Comparison of ENCODE assay signal across 14 mouse cellular contexts in the genomic region with DNA sequence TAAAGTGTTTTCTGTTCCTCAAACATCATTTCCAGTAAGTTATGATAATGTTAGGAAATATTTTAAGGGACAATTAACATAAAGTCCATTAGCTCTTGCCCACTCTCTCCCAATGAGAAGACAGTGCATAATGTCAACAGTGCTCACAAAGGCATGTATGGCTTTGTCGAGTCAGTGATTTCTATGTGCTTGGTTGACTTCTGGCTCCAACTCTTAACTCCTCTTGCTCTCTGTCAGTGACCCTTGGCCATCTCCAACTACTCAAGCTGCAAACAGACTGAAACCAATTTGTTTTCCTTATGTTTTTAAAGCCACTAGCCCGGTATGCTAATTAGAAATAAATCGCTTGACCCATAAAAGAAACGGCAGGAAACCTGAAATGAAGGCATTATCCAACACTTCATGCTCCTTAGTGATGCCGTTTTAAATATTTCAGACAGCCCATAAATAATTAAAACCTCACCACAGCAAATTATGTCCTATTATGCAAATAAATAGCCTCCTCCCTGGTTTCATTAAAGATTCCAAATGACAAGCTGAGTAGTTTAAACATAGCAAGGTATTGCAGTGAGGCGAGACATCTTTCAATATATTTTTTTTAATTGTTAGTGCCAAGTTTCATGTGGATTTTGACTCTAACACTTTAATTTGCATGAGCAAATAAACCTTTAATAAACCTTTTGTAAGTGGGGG.
A peak's percentile ranks its signal among the peaks of the same experiment; 100 is the strongest.
DNase-seq lines count a peak whose midpoint lies in the region; ATAC-seq and TF ChIP-seq lines count a peak whose summit lies in the region.
"Had no signal": no experiment of that assay in that cellular context is flagged by ENCODE, and none has a peak within 500 bp of the region (broad histone marks: within the 10 kb centered on the region; RNA-seq: fewer than 3 reads in every experiment).

No protein-coding gene starts in this region.

- H3K27ac ChIP-seq in hindbrain, postnatal 0 days: no peak overlapping the region
- H3K27ac ChIP-seq in midbrain, embryonic 16.5 days (ENCODE audit: low read length): no peak overlapping the region
- H3K27ac ChIP-seq: left cerebral cortex, adult 2 months; lung, embryonic 15.5 days; stomach, postnatal 0 days had no signal

- no peaks in the 10 kb centered on the region for H3K4me1 ChIP-seq in hindbrain, postnatal 0 days (ENCODE audit: insufficient read depth, low read length)
- peaks cover 6% of the 10 kb centered on the region for H3K4me1 ChIP-seq in midbrain, embryonic 16.5 days (ENCODE audit: control insufficient read depth, insufficient read depth, low read length)
- H3K4me1 ChIP-seq: lung, embryonic 15.5 days had no signal

- WGBS in hindbrain, postnatal 0 days: 17% methylated on average over 6 of the region's 6 CpGs
- WGBS in midbrain, embryonic 16.5 days: 20% methylated on average over 6 of the region's 6 CpGs

- H3K4me3 ChIP-seq in hindbrain, postnatal 0 days (ENCODE audit: low read length): no peak overlapping the region
- H3K4me3 ChIP-seq in midbrain, embryonic 16.5 days (ENCODE audit: low read depth, low read length): no peak overlapping the region
- H3K4me3 ChIP-seq: left cerebral cortex, adult 2 months; lung, embryonic 15.5 days had no signal

- peak; percentile 26 for DNase-seq in embryo, embryonic 10 days (ENCODE audit: low spot score)
- no peak for DNase-seq in embryo, embryonic 9.5 days (ENCODE audit: extremely low spot score)
- DNase-seq in embryo, embryonic 11 days: peak; percentile 13
- peak; percentile 22 for DNase-seq in hindbrain, postnatal 0 days (ENCODE audit: low spot score)
- no peak for DNase-seq in cerebellum, postnatal 36 days
- no peak for DNase-seq in heart, adult 11 months
- DNase-seq: cerebellum, adult 9-11 months; heart, postnatal 14 days had no signal

- TF ChIP-seq CTCF in hindbrain, postnatal 0 days (IDR thresholded peaks at IDR 0.05; ENCODE audit: low read depth): no peak

- no peak overlapping the region for H3K9ac ChIP-seq in hindbrain, postnatal 0 days (replicated peaks; ENCODE audit: low read length)
- H3K9ac ChIP-seq in midbrain, embryonic 16.5 days (ENCODE audit: low read depth, low read length): no peak overlapping the region
- H3K9ac ChIP-seq: lung, embryonic 15.5 days had no signal

- 0 out of 2 replicates have a peak, but pooled peaks have one; percentile 40 for ATAC-seq in hindbrain, postnatal 0 days
- peak; percentile 32; the same call in 1 of the 2 replicates for ATAC-seq in midbrain, embryonic 16.5 days
- no peak for ATAC-seq in erythroid progenitor cell, adult 5-6 weeks (replicated peaks; ENCODE audit: low FRiP score, poor library complexity, severe bottlenecking)
- ATAC-seq: Patski had no signal

- H3K4me2 ChIP-seq in hindbrain, postnatal 0 days (ENCODE audit: low read depth, low read length): no peak overlapping the region
- H3K4me2 ChIP-seq in midbrain, embryonic 16.5 days (ENCODE audit: low read length): no peak overlapping the region
- H3K4me2 ChIP-seq: lung, embryonic 15.5 days had no signal

- no peaks in the 10 kb centered on the region for H3K36me3 ChIP-seq in hindbrain, postnatal 0 days (ENCODE audit: insufficient read depth, low read length)
- H3K36me3 ChIP-seq in midbrain, embryonic 16.5 days (ENCODE audit: control insufficient read depth, insufficient read depth, low read length): no peaks in the 10 kb centered on the region
- H3K36me3 ChIP-seq: lung, embryonic 15.5 days had no signal

- no peaks in the 10 kb centered on the region for H3K9me3 ChIP-seq in hindbrain, postnatal 0 days (ENCODE audit: low read length)
- no peaks in the 10 kb centered on the region for H3K9me3 ChIP-seq in midbrain, embryonic 16.5 days (replicated peaks; ENCODE audit: control insufficient read depth, low read length, poor library complexity, severe bottlenecking)
- H3K9me3 ChIP-seq: lung, embryonic 15.5 days had no signal

- H3K27me3 ChIP-seq in hindbrain, postnatal 0 days (ENCODE audit: insufficient read depth, low read length): no peaks in the 10 kb centered on the region
- no peaks in the 10 kb centered on the region for H3K27me3 ChIP-seq in midbrain, embryonic 16.5 days (ENCODE audit: control insufficient read depth, insufficient read depth, low read depth, low read length)
- H3K27me3 ChIP-seq: lung, embryonic 15.5 days had no signal

Comparison
In these comparisons a context has a peak if more than half of its experiments do, and no peak if none do; other contexts are left out.
1. DNase-seq: peak in embryo, embryonic 10 days (single experiment), embryo, embryonic 11 days (single experiment) and hindbrain, postnatal 0 days (single experiment); none in embryo, embryonic 9.5 days (single experiment), cerebellum, postnatal 36 days (0 of 2) and heart, adult 11 months (single experiment).